Mouse (Mus musculus): ENCODE measurements around the gene Ccdc6. TPM values are rescaled to one million over a fixed set of nuclear protein-coding genes. Genes with fewer than 3 reads are reported as not detected.
A peak's percentile ranks its signal among the peaks of the same experiment; 100 is the strongest.

The Ccdc6 gene
- polyA plus RNA-seq, 1 experiment, result 73.0 TPM

DNA sequence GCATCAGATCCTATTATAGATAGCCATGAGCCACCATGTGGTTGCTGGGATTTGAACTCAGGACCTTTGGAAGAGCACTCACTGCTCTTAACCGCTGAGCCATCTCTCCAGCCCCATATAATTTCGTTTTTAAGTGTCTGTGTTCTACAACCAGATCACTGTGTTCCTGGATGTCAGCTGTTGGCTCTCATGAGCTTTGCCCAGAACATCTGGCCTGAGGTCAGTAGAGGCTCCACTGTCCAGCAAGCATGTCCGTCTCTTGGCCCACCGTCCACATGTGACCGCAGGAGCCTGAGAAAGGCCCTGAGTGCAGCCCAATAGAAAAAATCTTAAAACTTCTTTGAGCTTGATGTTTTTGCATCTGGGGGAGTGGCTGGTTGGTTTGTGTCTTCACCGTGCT, 99.7 kb downstream of the Ccdc6 start:
- Histone ChIP-seq H3K4me3 (ENCODE audit: control insufficient read depth, low read depth, low read length) (no peak overlapping the region), H3K4me1 (ENCODE audit: control insufficient read depth, insufficient read depth, low read length) (no peaks in the 10 kb centered on the region; the same call in none of the 2 replicates), H3K27ac (ENCODE audit: control insufficient read depth, insufficient read depth, low read depth, low read length) (no peak overlapping the region; the same call in 1 of the 2 replicates), H3K36me3 (ENCODE audit: control insufficient read depth, insufficient read depth, low read length) (no peaks in the 10 kb centered on the region), H3K27me3 (ENCODE audit: control insufficient read depth, insufficient read depth, low read length) (no peaks in the 10 kb centered on the region)
- TF ChIP-seq CTCF (IDR thresholded peaks at IDR 0.05; ENCODE audit: control insufficient read depth, insufficient read depth, insufficient replicate concordance, low read depth, low read length) (no peak), POLR2A (IDR thresholded peaks at IDR 0.05; ENCODE audit: control insufficient read depth, low read depth, low read length) (no peak)

DNA sequence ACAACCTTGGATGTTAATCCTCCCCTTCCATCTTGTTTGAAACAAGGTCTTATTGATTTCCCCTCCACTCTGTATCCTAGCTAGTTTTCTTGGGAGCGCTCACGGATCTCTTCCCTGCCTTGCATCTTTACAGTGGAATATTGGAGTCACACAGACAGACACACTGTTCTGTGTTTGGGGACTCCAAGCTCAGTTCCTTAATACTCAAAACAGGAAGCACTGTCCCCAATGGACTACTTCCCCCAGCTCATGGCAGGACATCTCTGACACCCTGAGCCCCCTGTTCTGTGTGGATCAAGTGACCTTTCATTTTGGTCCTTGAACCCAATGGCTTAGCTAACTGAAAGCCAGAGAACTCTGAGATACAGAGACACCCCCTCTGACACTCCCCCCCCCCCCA, 100.7 kb downstream of the Ccdc6 start:
- H3K36me3 ChIP-seq (ENCODE audit: control insufficient read depth, insufficient read depth, low read length), result no peaks in the 10 kb centered on the region
- H3K27me3 ChIP-seq (ENCODE audit: control insufficient read depth, insufficient read depth, low read length), result no peaks in the 10 kb centered on the region
- no peak overlapping the region for H3K4me3 ChIP-seq (ENCODE audit: control insufficient read depth, low read depth, low read length)
- H3K4me1 ChIP-seq (ENCODE audit: control insufficient read depth, insufficient read depth, low read length), result no peaks in the 10 kb centered on the region; the same call in none of the 2 replicates
- TF ChIP-seq CTCF (IDR thresholded peaks at IDR 0.05; ENCODE audit: control insufficient read depth, insufficient read depth, insufficient replicate concordance, low read depth, low read length), result no peak
- TF ChIP-seq POLR2A (IDR thresholded peaks at IDR 0.05; ENCODE audit: control insufficient read depth, low read depth, low read length), result no peak
- H3K27ac ChIP-seq (ENCODE audit: control insufficient read depth, insufficient read depth, low read depth, low read length), result peak overlapping the region; percentile 30

DNA sequence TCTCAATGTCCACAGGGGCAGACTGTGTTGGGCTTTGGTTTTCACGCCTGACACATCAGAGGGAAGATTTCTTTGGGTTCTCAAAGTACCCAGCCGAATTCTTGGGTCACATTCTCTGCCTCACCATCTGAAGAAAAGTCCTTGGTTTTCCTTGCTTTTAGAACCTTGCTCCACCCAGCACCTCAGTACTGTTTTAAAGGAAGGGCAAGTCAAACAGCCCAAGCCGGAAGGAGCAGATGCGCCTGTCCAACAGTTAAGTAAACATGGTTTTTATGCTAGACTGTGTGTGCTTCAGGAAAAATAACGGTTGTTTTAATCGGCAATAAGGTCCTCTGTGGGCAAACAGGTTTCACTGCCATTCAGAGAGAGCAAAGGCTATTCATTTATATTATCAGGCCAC, 101.1 kb downstream of the Ccdc6 start:
- no peak overlapping the region for H3K27ac ChIP-seq (ENCODE audit: control insufficient read depth, insufficient read depth, low read depth, low read length)
- no peaks in the 10 kb centered on the region for H3K27me3 ChIP-seq (ENCODE audit: control insufficient read depth, insufficient read depth, low read length)
- H3K4me3 ChIP-seq (ENCODE audit: control insufficient read depth, low read depth, low read length), result no peak overlapping the region
- no peaks in the 10 kb centered on the region; the same call in none of the 2 replicates for H3K4me1 ChIP-seq (ENCODE audit: control insufficient read depth, insufficient read depth, low read length)
- no peaks in the 10 kb centered on the region for H3K36me3 ChIP-seq (ENCODE audit: control insufficient read depth, insufficient read depth, low read length)
- TF ChIP-seq POLR2A (IDR thresholded peaks at IDR 0.05; ENCODE audit: control insufficient read depth, low read depth, low read length) (no peak), CTCF (IDR thresholded peaks at IDR 0.05; ENCODE audit: control insufficient read depth, insufficient read depth, insufficient replicate concordance, low read depth, low read length) (no peak)

DNA sequence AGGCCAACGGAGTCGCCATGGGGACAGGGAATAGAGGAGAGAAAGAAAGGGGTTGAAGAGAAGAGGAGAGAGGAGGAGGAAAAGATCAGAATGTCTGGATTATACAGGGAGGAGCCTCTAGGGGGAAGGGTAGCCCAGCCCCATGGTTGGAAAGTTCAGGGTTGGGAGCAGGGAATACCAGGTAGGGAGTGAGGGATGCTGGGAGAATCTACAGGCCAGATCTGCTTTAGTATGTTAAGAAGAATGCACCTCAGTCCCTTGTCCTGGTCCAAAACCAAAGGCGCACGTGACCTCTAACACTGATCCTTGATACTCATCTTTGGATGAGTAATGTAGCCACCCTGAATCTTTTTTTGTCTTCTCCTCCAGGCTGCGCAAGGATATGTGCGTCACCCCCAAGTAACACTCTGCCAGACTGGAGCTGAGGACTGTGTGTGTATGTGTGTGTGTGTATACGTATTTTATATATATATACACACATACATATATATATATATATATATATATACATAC, 102.1 kb downstream of the Ccdc6 start:
- TF ChIP-seq POLR2A (IDR thresholded peaks at IDR 0.05; ENCODE audit: control insufficient read depth, low read depth, low read length) (no peak), CTCF (IDR thresholded peaks at IDR 0.05; ENCODE audit: control insufficient read depth, insufficient read depth, insufficient replicate concordance, low read depth, low read length) (no peak)
- no peak overlapping the region for H3K27ac ChIP-seq (ENCODE audit: control insufficient read depth, insufficient read depth, low read depth, low read length)
- H3K4me3 ChIP-seq (ENCODE audit: control insufficient read depth, low read depth, low read length), result no peak overlapping the region
- H3K36me3 ChIP-seq (ENCODE audit: control insufficient read depth, insufficient read depth, low read length), result no peaks in the 10 kb centered on the region
- no peaks in the 10 kb centered on the region for H3K27me3 ChIP-seq (ENCODE audit: control insufficient read depth, insufficient read depth, low read length)
- no peaks in the 10 kb centered on the region; the same call in none of the 2 replicates for H3K4me1 ChIP-seq (ENCODE audit: control insufficient read depth, insufficient read depth, low read length)

DNA sequence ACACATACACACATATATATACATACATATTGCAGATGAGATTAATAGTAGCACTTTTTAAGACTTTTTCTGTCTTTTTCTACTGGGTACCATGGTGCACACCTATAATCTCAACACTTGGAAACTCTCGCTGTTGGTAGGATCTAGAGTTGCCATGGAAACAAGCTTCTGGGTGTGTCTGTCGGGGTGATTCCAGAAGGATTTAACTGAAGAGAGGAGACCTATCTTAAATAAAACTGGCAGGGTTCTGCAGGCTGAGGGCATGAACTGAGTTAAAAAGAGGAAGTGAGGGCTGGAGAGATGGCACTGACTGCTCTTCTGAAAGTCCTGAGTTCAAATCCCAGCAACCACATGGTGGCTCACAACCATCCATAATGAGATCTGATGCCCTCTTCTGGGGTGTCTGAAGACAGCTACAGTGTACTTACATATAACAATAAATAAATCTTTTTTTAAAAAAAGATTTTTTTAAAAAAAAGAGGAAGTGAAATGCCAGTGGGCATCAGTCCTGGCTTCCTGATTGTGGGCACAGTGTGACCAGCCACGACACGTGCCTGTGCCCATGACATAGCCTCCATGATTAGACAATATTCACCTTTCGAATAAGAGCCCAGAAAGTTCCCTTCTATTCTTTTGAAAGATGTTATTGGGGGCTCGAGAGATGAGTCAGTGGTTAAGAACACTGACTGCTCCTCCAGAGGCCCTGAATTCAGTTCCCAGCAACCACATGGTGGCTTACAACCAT, 102.7 kb downstream of the Ccdc6 start:
- Histone ChIP-seq H3K27ac (ENCODE audit: control insufficient read depth, insufficient read depth, low read depth, low read length) (no peak overlapping the region), H3K36me3 (ENCODE audit: control insufficient read depth, insufficient read depth, low read length) (no peaks in the 10 kb centered on the region), H3K4me3 (ENCODE audit: control insufficient read depth, low read depth, low read length) (no peak overlapping the region), H3K27me3 (ENCODE audit: control insufficient read depth, insufficient read depth, low read length) (no peaks in the 10 kb centered on the region), H3K4me1 (ENCODE audit: control insufficient read depth, insufficient read depth, low read length) (no peaks in the 10 kb centered on the region; the same call in none of the 2 replicates)
- TF ChIP-seq CTCF (IDR thresholded peaks at IDR 0.05; ENCODE audit: control insufficient read depth, insufficient read depth, insufficient replicate concordance, low read depth, low read length) (no peak), POLR2A (IDR thresholded peaks at IDR 0.05; ENCODE audit: control insufficient read depth, low read depth, low read length) (no peak)

DNA sequence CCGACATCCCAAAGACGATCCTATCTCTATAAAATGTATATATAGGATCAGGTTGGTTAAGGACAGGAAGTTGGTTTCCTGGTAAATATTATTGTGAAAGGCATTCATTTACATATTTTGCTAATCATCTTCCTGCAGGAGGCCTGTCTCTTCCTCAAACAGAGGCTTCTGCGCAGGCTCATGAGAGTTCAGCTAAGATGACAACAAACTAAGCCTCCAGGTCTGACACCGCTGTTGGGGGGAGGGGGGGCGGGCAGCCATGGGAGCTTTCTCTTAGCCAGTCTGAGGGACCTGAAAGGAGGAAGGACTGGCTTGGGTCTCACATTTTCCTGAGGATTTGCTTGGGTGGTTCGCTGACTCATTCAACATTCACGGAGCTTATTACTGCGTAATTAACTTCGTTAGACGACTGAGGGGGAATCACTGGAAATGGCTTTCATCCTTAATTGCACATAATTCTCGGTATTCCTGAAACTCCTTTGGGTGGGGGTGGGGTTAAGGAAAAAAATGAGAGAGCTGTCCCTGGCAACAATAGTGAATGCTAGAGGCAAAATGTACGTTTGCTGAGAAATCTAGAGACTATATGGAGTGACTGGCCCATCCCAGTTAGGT, 104.1 kb downstream of the Ccdc6 start:
- Histone ChIP-seq H3K27ac (ENCODE audit: control insufficient read depth, insufficient read depth, low read depth, low read length) (no peak overlapping the region), H3K36me3 (ENCODE audit: control insufficient read depth, insufficient read depth, low read length) (no peaks in the 10 kb centered on the region), H3K27me3 (ENCODE audit: control insufficient read depth, insufficient read depth, low read length) (no peaks in the 10 kb centered on the region), H3K4me1 (ENCODE audit: control insufficient read depth, insufficient read depth, low read length) (no peaks in the 10 kb centered on the region; the same call in none of the 2 replicates), H3K4me3 (ENCODE audit: control insufficient read depth, low read depth, low read length) (no peak overlapping the region)
- TF ChIP-seq POLR2A (IDR thresholded peaks at IDR 0.05; ENCODE audit: control insufficient read depth, low read depth, low read length) (no peak), CTCF (IDR thresholded peaks at IDR 0.05; ENCODE audit: control insufficient read depth, insufficient read depth, insufficient replicate concordance, low read depth, low read length) (no peak)
